Mouse (Mus musculus): ENCODE measurements at regions not wholly inside any gene's neighbourhood (a gene's known extent, or its start where the extent isn't known, plus 50 kb on each side); places are given as distances from the start of the nearest gene placed in this dataset.

GRCm38 (mm10) chr9:122437464-122437863 lies 86.1 kb downstream of the Abhd5 start:
- peak; percentile 62 for DNase-seq
- intact Hi-C loops (cut with DNase I): no loop called here

GRCm38 (mm10) chr9:122446387-122447105 lies 95.1 kb downstream of the Abhd5 start:
- no peak for DNase-seq
- intact Hi-C loops (cut with DNase I): no loop called here

- intact Hi-C loops (cut with DNase I): no loop called here
- no peak for DNase-seq
Measured at GRCm38 (mm10) chr9:122447568-122447967, 96.2 kb downstream of the Abhd5 start.

DNA sequence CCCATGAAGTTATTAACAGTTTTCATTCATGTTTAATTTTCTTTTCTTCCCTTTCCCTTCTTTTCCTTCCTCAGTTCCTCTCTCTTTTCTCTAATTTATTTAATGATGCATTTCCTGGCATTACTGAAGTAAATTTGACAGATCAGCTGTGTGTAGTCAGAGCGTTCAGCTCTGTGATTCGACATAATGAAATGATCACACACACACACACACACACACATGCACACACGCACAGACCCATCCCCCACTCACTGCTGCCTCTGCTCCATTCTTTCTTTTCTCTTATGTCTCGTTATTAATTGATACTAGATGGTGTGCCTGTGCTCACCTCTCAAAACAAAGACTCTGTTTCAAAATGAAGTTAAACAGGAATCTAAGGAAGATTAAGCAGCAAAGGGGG lies 96.9 kb downstream of the Abhd5 start:
- DNase-seq: no peak

GRCm38 (mm10) chr9:122450524-122450923 lies 99.1 kb downstream of the Abhd5 start:
- intact Hi-C loops (cut with DNase I): no loop called here
- no peak for DNase-seq

More for the DNA sequence above, 96.9 kb downstream of the Abhd5 start:
- intact Hi-C loops (cut with DNase I): no loop called here

- intact Hi-C loops (cut with DNase I): no loop called here
- no peak for DNase-seq
Measured at GRCm38 (mm10) chr9:122455301-122455700, 103.9 kb downstream of the Abhd5 start.

DNA sequence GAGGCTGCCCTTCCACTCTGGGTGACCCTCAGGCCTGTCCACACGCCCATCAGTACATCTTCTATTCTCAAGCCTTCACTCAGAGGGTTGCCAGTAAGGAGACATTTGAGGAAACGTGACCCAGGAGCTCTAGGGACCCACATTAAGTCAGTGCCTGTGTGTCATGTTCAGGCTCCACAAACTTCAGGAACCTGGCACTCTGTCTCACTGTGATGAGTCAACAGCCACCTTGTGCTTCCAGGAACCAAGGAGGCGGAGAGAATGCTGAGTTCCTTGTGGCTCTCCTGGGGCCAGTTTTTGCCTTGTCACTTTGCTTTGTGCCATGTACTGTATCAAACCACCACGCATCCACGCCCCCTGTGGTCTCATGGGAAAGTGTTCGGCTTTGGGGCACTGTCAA lies 104.4 kb downstream of the Abhd5 start:
- intact Hi-C loops (cut with DNase I): no loop called here
- DNase-seq: no peak

DNA sequence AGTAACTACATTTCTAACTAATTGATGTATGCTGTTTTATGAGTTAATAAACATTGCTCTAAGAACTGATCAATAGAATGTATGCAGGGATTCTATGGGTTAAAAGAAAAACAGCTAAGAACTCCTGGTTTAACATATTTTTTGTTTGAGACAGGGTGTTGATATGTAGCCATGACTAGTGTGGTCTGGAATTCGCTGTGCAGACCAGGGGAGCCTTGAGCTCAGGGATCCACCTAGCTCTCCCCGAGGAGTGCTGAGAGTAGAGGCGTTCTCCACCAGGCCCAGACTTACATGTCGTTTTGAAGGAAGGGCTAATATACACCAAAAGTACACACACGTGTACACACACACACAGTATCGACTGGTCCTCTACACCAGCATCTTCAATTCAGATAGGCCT lies 108.1 kb downstream of the Abhd5 start:
- no peak for DNase-seq
- intact Hi-C loops (cut with DNase I): no loop called here

- DNase-seq: no peak
- intact Hi-C loops (cut with DNase I): no loop called here
Measured at GRCm38 (mm10) chr9:122471539-122471938, 120.1 kb downstream of the Abhd5 start.

- intact Hi-C loops (cut with DNase I): no loop called here
- peak; percentile 40 for DNase-seq
Measured at GRCm38 (mm10) chr9:122476356-122476755, 124.9 kb downstream of the Abhd5 start.

GRCm38 (mm10) chr9:122487001-122487400 lies 135.6 kb downstream of the Abhd5 start:
- DNase-seq: no peak

GRCm38 (mm10) chr9:122494691-122495090 lies 143.3 kb downstream of the Abhd5 start:
- intact Hi-C loops (cut with DNase I): no loop called here
- DNase-seq: no peak

More at GRCm38 (mm10) chr9:122487001-122487400, 135.6 kb downstream of the Abhd5 start:
- intact Hi-C loops (cut with DNase I): no loop called here

- no peak for DNase-seq
- intact Hi-C loops (cut with DNase I): no loop called here
Measured at GRCm38 (mm10) chr9:122496482-122496985, 145.1 kb downstream of the Abhd5 start.

DNA sequence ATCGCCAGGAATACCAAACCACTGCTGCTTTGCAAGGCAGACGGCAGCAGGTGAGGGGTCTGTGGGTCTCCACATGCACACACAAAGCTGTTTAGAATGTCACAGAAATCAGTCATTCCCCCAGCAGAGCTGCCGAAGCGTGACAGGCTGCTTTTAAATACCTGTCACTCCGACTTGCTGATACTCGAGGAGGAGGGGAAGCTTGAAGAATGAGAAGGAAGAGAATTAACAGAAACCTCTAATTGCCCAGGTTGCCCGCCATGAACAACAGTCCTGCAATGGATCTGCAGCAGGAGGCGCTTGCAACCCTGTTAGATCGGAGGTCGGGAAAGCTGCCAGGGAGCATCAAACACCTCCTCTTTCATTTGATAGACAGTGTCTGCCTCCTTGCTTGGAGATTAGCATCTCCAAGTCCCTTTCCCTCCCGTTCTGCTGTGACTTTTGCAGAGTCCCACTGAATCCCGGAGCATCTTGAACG lies 150.5 kb downstream of the Abhd5 start:
- DNase-seq: peak; percentile 74
- intact Hi-C loops (cut with DNase I): no loop called here

DNA sequence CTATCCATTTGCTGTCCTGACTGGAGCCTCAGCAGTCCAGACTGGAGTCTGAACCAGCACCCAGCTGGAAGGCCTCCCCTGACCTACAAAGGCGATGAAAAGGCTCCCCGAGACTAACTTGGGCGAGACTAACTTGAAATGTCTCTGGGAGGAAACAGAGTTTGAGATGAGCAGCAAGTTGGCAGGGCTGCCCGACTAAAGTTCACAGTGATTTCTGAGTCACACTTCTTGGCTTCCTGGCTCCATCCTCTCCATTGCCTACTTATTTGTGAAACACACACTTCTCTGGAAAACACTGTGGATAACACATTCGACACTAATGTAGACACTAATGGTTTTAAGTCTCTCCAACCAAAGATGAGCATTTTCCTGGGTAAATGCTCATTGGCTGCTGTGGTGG lies 170.2 kb downstream of the Abhd5 start:
- intact Hi-C loops (cut with DNase I): no loop called here
- DNase-seq: no peak

DNA sequence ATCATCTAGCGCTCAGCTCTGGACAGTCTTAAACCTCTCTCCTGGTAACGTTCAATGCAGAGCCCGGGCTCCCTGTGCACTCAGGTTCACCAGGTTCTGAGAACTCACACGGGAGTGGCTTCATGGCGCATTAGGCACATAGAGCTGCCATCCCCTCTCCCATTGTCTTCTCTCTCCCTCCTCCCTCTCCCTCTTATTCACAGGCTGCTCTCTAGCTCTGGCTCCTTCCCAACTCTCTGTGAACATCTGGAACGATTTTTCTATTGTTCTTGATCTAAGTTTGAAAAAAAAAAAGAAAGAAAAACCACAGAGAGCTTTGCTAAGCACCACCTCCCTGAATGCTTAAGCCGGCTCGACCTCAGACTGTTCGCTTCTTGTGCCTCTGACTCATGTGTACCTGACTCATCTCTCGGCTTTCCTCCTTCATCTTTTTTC lies 174.2 kb downstream of the Abhd5 start:
- intact Hi-C loops (cut with DNase I): no loop called here
- DNase-seq: no peak

GRCm38 (mm10) chr9:122528267-122528666 lies 176.9 kb downstream of the Abhd5 start:
- intact Hi-C loops (cut with DNase I): no loop called here
- no peak for DNase-seq

GRCm38 (mm10) chr9:122529721-122530120 lies 178.3 kb downstream of the Abhd5 start:
- intact Hi-C loops (cut with DNase I): no loop called here
- no peak for DNase-seq

GRCm38 (mm10) chr9:122531806-122532205 lies 180.4 kb downstream of the Abhd5 start:
- intact Hi-C loops (cut with DNase I): no loop called here
- DNase-seq: peak; percentile 36

GRCm38 (mm10) chr9:122534121-122534814 lies 182.9 kb downstream of the Abhd5 start:
- peak; percentile 88 for DNase-seq
- intact Hi-C loops (cut with DNase I): no loop called here

GRCm38 (mm10) chr9:122534965-122535364 lies 183.6 kb downstream of the Abhd5 start:
- intact Hi-C loops (cut with DNase I): no loop called here
- no peak for DNase-seq

DNA sequence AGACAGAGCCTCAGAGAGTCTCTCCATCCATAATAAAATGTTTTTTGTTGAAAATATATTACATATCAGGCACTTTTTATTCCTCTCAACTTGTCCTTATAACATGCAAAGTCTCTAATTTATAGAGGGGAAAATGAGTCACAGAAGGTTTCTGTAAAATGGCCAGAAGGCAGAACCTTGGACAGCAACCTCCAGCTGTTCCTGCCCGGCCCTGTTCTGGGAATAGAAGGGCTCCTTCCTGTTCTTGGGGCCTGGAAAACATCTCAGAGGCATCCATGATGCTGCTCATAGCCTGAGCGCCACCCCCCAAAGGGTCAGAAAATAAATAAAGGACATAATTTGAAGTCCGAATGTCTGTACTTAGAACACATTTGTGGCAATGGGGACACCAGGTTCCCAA lies 188.7 kb downstream of the Abhd5 start:
- DNase-seq: no peak
- intact Hi-C loops (cut with DNase I): no loop called here
